Mouse (Mus musculus) kidney, adult 2 months (tissue): ENCODE results near the gene Ralgapa2. TPM values are rescaled to one million over a fixed set of nuclear protein-coding genes. Genes with fewer than 3 reads are reported as not detected.

Experiments used
- DNase-seq: peaks from one replicate; pipeline ENCODE4 v3.0.0; 2021
- H3K27ac ChIP-seq: fragments of 200-500 bp; 2 replicates; pipeline ENCODE4 v1.5.1; 2012; ENCODE audit warnings: low read depth, low read length, control low read depth, inconsistent platforms; ENCODE audit not compliant: insufficient read depth
- H3K27me3 ChIP-seq: fragments of 200-500 bp; replicated peaks from 2 replicates; pipeline ENCODE4 v1.6.1; 2012; ENCODE audit warnings: mild to moderate bottlenecking, moderate library complexity, low read length, inconsistent platforms; ENCODE audit not compliant: control insufficient read depth, insufficient read depth
- H3K36me3 ChIP-seq: fragments of 200-500 bp; 2 replicates; pipeline ENCODE4 v1.6.1; 2012; ENCODE audit warnings: mild to moderate bottlenecking, moderate library complexity, low read length, inconsistent platforms; ENCODE audit not compliant: control insufficient read depth, insufficient read depth
- H3K4me1 ChIP-seq: fragments of 200-500 bp; 2 replicates; pipeline ENCODE4 v1.6.1; 2011; ENCODE audit warnings: low read length; ENCODE audit not compliant: control insufficient read depth, insufficient read depth
- H3K4me3 ChIP-seq: fragments of 200-500 bp; 2 replicates; pipeline ENCODE4 v1.5.1; 2011; ENCODE audit warnings: mild to moderate bottlenecking, low read depth, low read length, control low read depth; ENCODE audit not compliant: insufficient read depth
- CTCF ChIP-seq: fragments of 200-500 bp; conservative IDR thresholded peaks from 2 replicates; pipeline ENCODE4 v1.5.1; 2011; ENCODE audit warnings: low read depth, mild to moderate bottlenecking, control low read depth, low read length, moderate library complexity, mixed read lengths; ENCODE audit not compliant: insufficient read depth, insufficient read length
- POLR2A ChIP-seq: fragments of 200-500 bp; IDR thresholded peaks from one replicate; pipeline ENCODE4 v1.6.1; 2011; ENCODE audit warnings: low read depth, low read length, control low read depth
- WGBS: fragments of 180-500 bp; shearing (Covaris S2); methylation state at CpG from one replicate; pipeline ENCODE4 v1.1.7; 2018; 5-methylcytosine and 5-hydroxymethylcytosine counted together
- polyA plus RNA-seq: library from polyadenylated mRNA; depleted of rRNA; stranded (reverse); fragments of >200 nt; gene quantifications from 2 replicates; pipeline ENCODE4 v1.2.3, GENCODE M21; 2012

Ralgapa2 gene
- polyA plus RNA-seq, 1 experiment, result 15.8 TPM

DNA sequence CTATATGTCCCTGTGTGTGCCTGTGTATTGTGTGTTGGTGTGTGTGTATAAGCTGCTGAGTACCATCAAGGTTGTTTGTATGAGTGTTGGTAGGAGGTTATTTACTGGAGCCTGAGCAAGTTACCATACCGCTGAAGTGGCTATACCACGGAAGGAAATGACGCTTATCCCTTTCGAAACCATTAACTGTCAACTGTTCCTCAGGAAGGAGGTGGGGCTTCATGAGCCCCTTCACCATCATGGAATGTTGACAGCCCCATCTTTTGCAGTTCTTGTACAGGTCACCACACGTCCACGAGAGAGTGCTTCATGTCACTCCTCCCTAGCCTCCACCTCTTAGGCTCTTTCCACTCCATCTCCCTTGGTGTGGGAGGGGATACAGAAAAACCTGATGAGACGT lies 314.2 kb downstream of the Ralgapa2 start:
- Histone ChIP-seq H3K36me3 (no peaks in the 10 kb centered on the region), H3K27me3 (no peaks in the 10 kb centered on the region), H3K4me1 (no peaks in the 10 kb centered on the region), H3K27ac (no peak overlapping the region), H3K4me3 (no peak overlapping the region)
- DNase-seq, result no peak
- TF ChIP-seq CTCF, result no peak
- TF ChIP-seq POLR2A, result no peak
- WGBS, result 46% methylated on average over 7 of the region's 7 CpGs

DNA sequence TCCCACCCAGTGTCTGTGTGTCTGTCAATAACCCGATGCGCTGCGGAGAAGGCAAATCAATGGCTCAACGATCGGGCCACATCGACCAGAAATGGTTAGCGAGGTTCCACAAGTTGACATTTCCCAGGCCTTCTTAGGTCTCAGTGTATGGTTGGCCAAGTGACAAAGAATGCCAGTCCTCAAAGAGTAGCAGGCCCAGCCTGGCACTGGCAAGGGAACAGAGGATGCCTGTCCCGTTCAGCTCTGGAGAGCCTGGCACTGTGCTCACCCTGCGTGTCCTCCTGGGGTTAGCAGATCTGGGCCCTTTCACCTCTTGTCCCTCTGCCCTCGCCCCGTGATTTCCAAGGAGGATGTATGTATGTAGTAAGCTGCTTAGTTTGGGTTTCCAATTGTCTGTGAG lies 316.0 kb downstream of the Ralgapa2 start:
- Histone ChIP-seq H3K27ac (no peak overlapping the region), H3K4me3 (no peak overlapping the region), H3K4me1 (no peaks in the 10 kb centered on the region), H3K36me3 (no peaks in the 10 kb centered on the region), H3K27me3 (no peaks in the 10 kb centered on the region)
- TF ChIP-seq CTCF (no peak), POLR2A (no peak)
- WGBS, result 84% methylated on average over 11 of the region's 11 CpGs
- DNase-seq, result no peak
